Mouse (Mus musculus): ENCODE results near the gene Pde10a.

Pde10a gene

GRCm38 (mm10) chr17:8951588-8951987 lies 426.4 kb downstream of the Pde10a start:
- DNase-seq (ENCODE audit: low read depth in 2 of 2, low spot score in 2 of 2), result no peak

- DNase-seq (ENCODE audit: low read depth in 2 of 2, low spot score in 2 of 2), result no peak
These were observed 427.8 kb downstream of the Pde10a start for GRCm38 (mm10) chr17:8952951-8953350.

- DNase-seq (ENCODE audit: low read depth in 2 of 2, low spot score in 2 of 2), result no peak
These were observed 433.0 kb downstream of the Pde10a start for GRCm38 (mm10) chr17:8958125-8958524.

- DNase-seq (ENCODE audit: low read depth in 2 of 2, low spot score in 2 of 2), result no peak
These were observed 435.2 kb downstream of the Pde10a start for GRCm38 (mm10) chr17:8960386-8960785.

- no peak for DNase-seq (ENCODE audit: low read depth in 2 of 2, low spot score in 2 of 2)
These were observed 435.9 kb downstream of the Pde10a start for GRCm38 (mm10) chr17:8961097-8961496.

GRCm38 (mm10) chr17:8961644-8962043 lies 436.5 kb downstream of the Pde10a start:
- DNase-seq (ENCODE audit: low read depth in 2 of 2, low spot score in 2 of 2), result no peak

GRCm38 (mm10) chr17:8965177-8965576 lies 440.0 kb downstream of the Pde10a start:
- no peak for DNase-seq (ENCODE audit: low read depth in 2 of 2, low spot score in 2 of 2)

- DNase-seq (ENCODE audit: low read depth in 2 of 2, low spot score in 2 of 2), result no peak
These were observed 447.1 kb downstream of the Pde10a start for GRCm38 (mm10) chr17:8972152-8972854.

- no peak for DNase-seq (ENCODE audit: low read depth in 2 of 2, low spot score in 2 of 2)
These were observed 448.2 kb downstream of the Pde10a start for GRCm38 (mm10) chr17:8973331-8973730.

- DNase-seq (ENCODE audit: low read depth in 2 of 2, low spot score in 2 of 2), result no peak
These were observed 449.3 kb downstream of the Pde10a start for GRCm38 (mm10) chr17:8974423-8974822.

GRCm38 (mm10) chr17:8974823-8975397 lies 449.7 kb downstream of the Pde10a start:
- DNase-seq (ENCODE audit: low read depth in 2 of 2, low spot score in 2 of 2), result no peak

GRCm38 (mm10) chr17:8976745-8977144 lies 451.6 kb downstream of the Pde10a start:
- DNase-seq (ENCODE audit: low read depth in 2 of 2, low spot score in 2 of 2), result no peak

- DNase-seq (ENCODE audit: low read depth in 2 of 2, low spot score in 2 of 2), result no peak
These were observed 452.1 kb downstream of the Pde10a start for GRCm38 (mm10) chr17:8977271-8977670.

- no peak for DNase-seq (ENCODE audit: low read depth in 2 of 2, low spot score in 2 of 2)
These were observed 458.4 kb downstream of the Pde10a start for GRCm38 (mm10) chr17:8983576-8983975.

- no peak for DNase-seq (ENCODE audit: low read depth in 2 of 2, low spot score in 2 of 2)
These were observed 460.5 kb downstream of the Pde10a start for GRCm38 (mm10) chr17:8985714-8986113.

GRCm38 (mm10) chr17:8986551-8986950 lies 461.4 kb downstream of the Pde10a start:
- no peak for DNase-seq (ENCODE audit: low read depth in 2 of 2, low spot score in 2 of 2)

GRCm38 (mm10) chr17:8987369-8987768 lies 462.2 kb downstream of the Pde10a start:
- no peak for DNase-seq (ENCODE audit: low read depth in 2 of 2, low spot score in 2 of 2)

- DNase-seq (ENCODE audit: low read depth in 2 of 2, low spot score in 2 of 2), result peak; percentile 83 to 90
These were observed 463.1 kb downstream of the Pde10a start, which contains the start of gene 1700010I14Rik for GRCm38 (mm10) chr17:8988119-8988807. TSS of gene 1700010I14Rik (plus strand) at chr17:8988333.

GRCm38 (mm10) chr17:8991160-8991559 lies 466.0 kb downstream of the Pde10a start:
- peak; percentile 22 to 39 for DNase-seq (ENCODE audit: low read depth in 2 of 2, low spot score in 2 of 2)

- DNase-seq (ENCODE audit: low read depth in 2 of 2, low spot score in 2 of 2), result no peak
These were observed 470.2 kb downstream of the Pde10a start for GRCm38 (mm10) chr17:8995344-8995743.

- no peak for DNase-seq (ENCODE audit: low read depth in 2 of 2, low spot score in 2 of 2)
These were observed 477.3 kb downstream of the Pde10a start for GRCm38 (mm10) chr17:9002438-9002837.

- no peak for DNase-seq (ENCODE audit: low read depth in 2 of 2, low spot score in 2 of 2)
These were observed 479.3 kb downstream of the Pde10a start for GRCm38 (mm10) chr17:9004516-9004915.
